Mouse (Mus musculus) intestine, embryonic 15.5 days (tissue): ENCODE measurements around the gene H2afy. TPM values are rescaled to one million over a fixed set of nuclear protein-coding genes. Genes with fewer than 3 reads are reported as not detected.

Experiments
- ATAC-seq: fragments of 200-750 bp; cut with Nextera tagmentation; 2 replicates; pipeline ENCODE4 v1.8.0; 2017; ENCODE audit warnings: moderate TSS enrichment, moderate library complexity
- H3K27ac ChIP-seq: fragments of 300-500 bp; sonication (generic); 2 replicates; pipeline ENCODE4 v1.5.1; 2015; ENCODE audit warnings: mild to moderate bottlenecking, inconsistent platforms
- H3K27me3 ChIP-seq: fragments of 300-500 bp; sonication (generic); replicated peaks from 2 replicates; pipeline ENCODE4 v1.6.1; 2015; ENCODE audit warnings: inconsistent platforms
- H3K36me3 ChIP-seq: fragments of 300-500 bp; sonication (generic); 2 replicates; pipeline ENCODE4 v1.6.1; 2015; ENCODE audit warnings: inconsistent platforms
- H3K4me1 ChIP-seq: fragments of 300-500 bp; sonication (generic); replicated peaks from 2 replicates; pipeline ENCODE4 v1.6.1; 2015; ENCODE audit warnings: inconsistent platforms
- H3K4me2 ChIP-seq: fragments of 300-500 bp; sonication (generic); replicated peaks from 2 replicates; pipeline ENCODE4 v1.6.1; 2015; ENCODE audit warnings: mild to moderate bottlenecking, inconsistent platforms
- H3K4me3 ChIP-seq: fragments of 300-500 bp; sonication (generic); replicated peaks from 2 replicates; pipeline ENCODE4 v1.5.1; 2015; ENCODE audit warnings: inconsistent platforms
- H3K9ac ChIP-seq: fragments of 300-500 bp; sonication (generic); 2 replicates; pipeline ENCODE4 v1.6.1; 2015; ENCODE audit warnings: inconsistent platforms
- H3K9me3 ChIP-seq: fragments of 300-500 bp; sonication (generic); 2 replicates; pipeline ENCODE4 v1.6.1; 2016; ENCODE audit warnings: inconsistent platforms
- WGBS: fragments of 180-500 bp; shearing (Covaris S2); methylation state at CpG from one replicate; pipeline ENCODE4 v1.1.7; 2015; 5-methylcytosine and 5-hydroxymethylcytosine counted together
- polyA plus RNA-seq: library from polyadenylated mRNA; unstranded; fragments of >200 nt; fragmentation: Nextera tagmentation; extraction: Ambion mirVana; gene quantifications from 2 replicates; pipeline ENCODE4 v1.2.1, GENCODE M21; 2015

H2afy gene
- polyA plus RNA-seq, 1 experiment from 2014 or later = 322 TPM

DNA sequence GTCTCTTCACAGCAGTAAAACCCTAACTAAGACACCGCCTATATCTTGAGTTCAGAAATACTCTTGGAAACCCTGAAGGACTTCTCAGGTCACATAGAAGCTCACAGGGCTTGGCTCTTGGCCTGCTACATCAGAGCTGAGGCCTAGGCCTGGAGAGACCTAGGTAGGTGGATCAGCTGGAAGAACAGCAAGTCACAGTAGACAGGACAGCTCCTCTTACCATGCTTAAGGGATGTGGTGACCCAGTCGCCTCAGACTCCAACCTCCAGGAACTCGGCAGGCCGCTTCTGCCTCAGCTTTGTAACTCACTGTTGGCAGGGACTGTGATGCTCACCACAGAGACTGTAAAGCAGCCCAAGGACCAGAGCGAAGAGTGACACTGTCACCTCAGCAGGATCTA is 13.1 kb downstream of the H2afy start:
- WGBS = 97% methylated on average over 5 of the region's 5 CpGs
- ATAC-seq = no peak
- H3K36me3 ChIP-seq = peaks cover 53% of the 10 kb centered on the region

DNA sequence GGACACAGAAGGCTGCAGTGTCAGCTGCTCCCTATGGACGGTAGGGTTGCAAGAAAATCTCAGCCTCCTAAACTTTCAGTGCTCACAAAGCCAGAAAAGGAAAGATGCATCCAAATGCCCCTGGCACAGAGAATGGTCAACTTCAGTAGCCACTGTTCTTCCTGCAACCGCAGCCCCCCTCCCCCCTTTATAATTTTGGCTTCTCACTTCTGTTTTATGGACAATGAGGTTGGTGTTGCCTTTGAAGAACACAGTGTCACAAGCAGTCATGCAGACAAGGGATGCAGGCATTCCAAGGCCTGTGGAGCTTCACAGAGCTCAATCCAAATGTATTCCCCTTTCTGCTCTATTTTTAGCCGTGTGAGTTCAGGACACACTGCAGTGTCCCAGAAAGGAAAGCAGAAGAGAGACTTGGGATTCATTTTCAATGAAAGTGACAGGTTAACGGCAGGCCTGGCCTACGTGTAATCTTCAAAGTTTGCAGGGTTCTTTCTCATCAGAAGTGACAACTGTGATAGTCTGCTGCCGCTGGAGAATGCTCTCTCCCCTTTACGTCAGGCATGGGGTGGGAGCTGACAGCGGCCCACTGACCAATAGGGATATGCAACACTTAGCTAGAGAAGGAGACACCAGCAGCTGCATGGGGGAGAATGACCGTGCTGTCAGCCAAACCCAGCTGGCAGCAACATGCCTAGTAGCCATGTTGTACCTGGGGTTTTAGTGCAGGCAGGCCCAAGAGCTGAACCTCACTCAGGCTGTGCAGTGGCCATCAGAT is 18.0 kb downstream of the H2afy start:
- peaks cover 40% of the 10 kb centered on the region for H3K4me1 ChIP-seq
- no peaks in the 10 kb centered on the region for H3K9me3 ChIP-seq
- 59% methylated on average over 9 of the region's 9 CpGs for WGBS
- H3K36me3 ChIP-seq = peaks cover 18% of the 10 kb centered on the region
- 0 out of 2 replicates have a peak overlapping the region, but pooled peaks have one; percentile 48 for H3K27ac ChIP-seq
- no peak overlapping the region for H3K9ac ChIP-seq
- H3K4me3 ChIP-seq = no peak overlapping the region
- H3K27me3 ChIP-seq = no peaks in the 10 kb centered on the region
- no peak overlapping the region for H3K4me2 ChIP-seq
- no peak for ATAC-seq

More for the DNA sequence above, 13.1 kb downstream of the H2afy start:
- no peaks in the 10 kb centered on the region for H3K9me3 ChIP-seq
- peaks cover 6% of the 10 kb centered on the region; the same call in 1 of the 2 replicates for H3K4me1 ChIP-seq
- no peaks in the 10 kb centered on the region for H3K27me3 ChIP-seq
- no peak overlapping the region for H3K4me3 ChIP-seq
- H3K27ac ChIP-seq = no peak overlapping the region
- no peak overlapping the region for H3K9ac ChIP-seq
- H3K4me2 ChIP-seq = no peak overlapping the region

DNA sequence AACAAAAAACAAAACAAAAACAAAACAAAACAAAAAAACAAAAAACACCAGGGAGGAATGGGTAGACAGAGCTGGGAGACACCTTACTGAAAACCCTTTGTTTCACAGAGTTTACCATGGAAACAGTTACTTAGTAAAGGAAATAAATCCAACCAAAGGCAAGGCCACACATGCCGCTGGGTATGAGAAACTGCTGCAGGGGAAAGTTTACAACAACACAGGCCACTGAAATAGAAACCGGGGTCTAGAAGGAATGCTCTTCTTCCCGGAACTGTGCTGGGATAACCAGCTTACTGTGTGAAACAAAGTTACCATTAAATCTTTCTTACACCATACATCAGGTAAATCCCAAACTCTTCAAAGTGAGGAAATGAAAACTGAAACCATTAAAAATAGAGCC is 20.3 kb downstream of the H2afy start:
- Histone ChIP-seq H3K4me2 (no peak overlapping the region), H3K4me1 (peaks cover 62% of the 10 kb centered on the region)
- 28% methylated on average over 3 of the region's 3 CpGs for WGBS

DNA sequence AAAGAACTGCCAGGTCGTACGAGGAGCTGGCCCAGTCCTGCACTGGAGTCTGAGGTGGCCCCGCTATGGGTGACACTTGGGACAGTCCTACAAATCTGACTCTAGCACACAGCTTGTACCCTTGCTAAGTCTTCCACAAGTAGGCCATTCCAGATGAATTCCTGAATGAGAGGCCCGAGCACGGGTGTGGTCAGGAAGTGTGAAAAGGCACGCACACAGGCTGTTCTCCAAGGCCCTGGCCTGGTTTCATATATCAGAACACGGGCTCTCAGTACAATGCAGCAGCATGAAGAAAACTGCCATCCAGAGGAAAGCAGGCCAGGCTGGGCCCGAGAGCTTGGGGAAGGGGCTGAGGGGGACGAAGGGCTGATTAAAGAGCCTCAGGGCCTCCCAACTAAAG is 20.8 kb downstream of the H2afy start:
- H3K9me3 ChIP-seq = no peaks in the 10 kb centered on the region
- H3K4me2 ChIP-seq = 0 out of 2 replicates have a peak overlapping the region, but pooled peaks have one; percentile 5
- H3K27me3 ChIP-seq = no peaks in the 10 kb centered on the region
- no peak overlapping the region for H3K4me3 ChIP-seq
- H3K4me1 ChIP-seq = peaks cover 68% of the 10 kb centered on the region
- no peak overlapping the region for H3K9ac ChIP-seq
- 45% methylated on average over 9 of the region's 9 CpGs for WGBS
- peak overlapping the region; percentile 61; the same call in 1 of the 2 replicates for H3K27ac ChIP-seq
- ATAC-seq = no peak
- no peaks in the 10 kb centered on the region for H3K36me3 ChIP-seq

More for the DNA sequence above, 20.3 kb downstream of the H2afy start:
- Histone ChIP-seq H3K9me3 (no peaks in the 10 kb centered on the region), H3K27ac (peak overlapping the region; percentile 61; the same call in 1 of the 2 replicates), H3K4me3 (no peak overlapping the region), H3K9ac (no peak overlapping the region), H3K27me3 (no peaks in the 10 kb centered on the region), H3K36me3 (peaks cover 4% of the 10 kb centered on the region)
- ATAC-seq = no peak

DNA sequence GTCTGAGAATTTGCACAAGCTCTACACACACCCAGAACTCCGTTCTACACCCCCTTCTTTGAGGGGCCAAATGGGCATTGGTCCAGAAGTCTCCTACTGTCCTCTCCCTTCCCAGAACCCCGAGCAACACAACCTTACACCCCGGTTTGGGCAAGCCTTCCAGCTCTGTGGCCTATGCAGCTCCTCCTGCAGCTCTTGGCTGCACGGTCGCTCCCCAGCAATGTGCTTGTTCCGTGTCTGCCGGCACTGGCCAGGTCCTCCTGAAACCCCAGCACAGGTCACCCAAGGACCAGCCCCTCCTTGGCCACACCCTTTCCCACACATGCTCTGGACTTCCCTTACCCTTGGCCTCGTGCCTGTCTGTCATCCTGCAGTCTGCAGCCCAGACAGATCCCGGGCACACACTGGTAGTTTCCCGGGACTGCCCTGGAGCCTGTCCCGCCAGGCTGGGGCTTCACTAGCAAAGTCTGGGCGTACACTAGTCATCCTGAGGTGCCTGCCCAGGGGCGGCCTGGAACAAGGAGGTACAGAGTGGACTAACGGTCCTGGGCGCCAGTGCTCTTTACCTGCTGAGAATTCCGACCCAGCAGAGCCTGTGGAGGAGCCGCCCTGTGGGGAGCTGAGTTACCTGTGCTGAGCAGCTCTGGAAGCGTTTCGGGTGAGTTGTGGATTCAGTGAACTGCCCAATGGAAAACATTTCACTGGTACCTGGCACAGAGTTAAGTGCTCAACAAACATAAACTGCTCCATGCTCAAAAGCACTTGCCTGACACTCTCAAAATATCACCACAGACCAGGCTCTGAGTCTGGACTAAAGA is 22.5 kb downstream of the H2afy start:
- H3K4me1 ChIP-seq = peaks cover 84% of the 10 kb centered on the region
- H3K36me3 ChIP-seq = no peaks in the 10 kb centered on the region
- H3K9me3 ChIP-seq = no peaks in the 10 kb centered on the region
- no peak overlapping the region for H3K4me3 ChIP-seq
- H3K9ac ChIP-seq = peak overlapping the region; percentile 18; the same call in 1 of the 2 replicates
- H3K27ac ChIP-seq = peak overlapping the region; percentile 72
- no peaks in the 10 kb centered on the region for H3K27me3 ChIP-seq
- peak; percentile 21 for ATAC-seq
- H3K4me2 ChIP-seq = peak overlapping the region; percentile 33; the same call in 1 of the 2 replicates
- 43% methylated on average over 19 of the region's 19 CpGs for WGBS

DNA sequence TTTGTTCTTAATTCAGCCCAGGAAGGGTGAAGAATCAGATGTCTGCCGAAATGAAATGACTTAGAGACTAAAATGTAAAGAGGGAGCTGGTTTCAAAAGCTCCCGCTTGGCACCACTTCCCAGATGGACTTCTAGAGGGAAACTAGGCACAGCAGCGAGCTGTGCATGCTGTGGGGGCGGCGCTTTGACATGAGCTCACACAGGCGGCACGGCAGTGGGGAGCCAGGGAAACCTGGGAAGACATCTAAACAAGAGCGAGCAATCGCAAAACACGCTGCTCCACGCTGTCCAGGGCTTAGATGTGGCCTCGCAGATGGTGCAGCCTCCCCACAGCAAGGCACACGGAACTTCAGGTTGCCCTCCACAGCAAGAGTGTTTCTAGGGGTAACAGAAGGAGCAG is 23.2 kb downstream of the H2afy start:
- Histone ChIP-seq H3K36me3 (no peaks in the 10 kb centered on the region), H3K4me2 (peak overlapping the region; percentile 22), H3K9ac (no peak overlapping the region), H3K4me1 (peaks cover 84% of the 10 kb centered on the region), H3K9me3 (no peaks in the 10 kb centered on the region), H3K4me3 (no peak overlapping the region), H3K27me3 (no peaks in the 10 kb centered on the region), H3K27ac (peak overlapping the region; percentile 72)
- 47% methylated on average over 13 of the region's 13 CpGs for WGBS
- no peak for ATAC-seq

DNA sequence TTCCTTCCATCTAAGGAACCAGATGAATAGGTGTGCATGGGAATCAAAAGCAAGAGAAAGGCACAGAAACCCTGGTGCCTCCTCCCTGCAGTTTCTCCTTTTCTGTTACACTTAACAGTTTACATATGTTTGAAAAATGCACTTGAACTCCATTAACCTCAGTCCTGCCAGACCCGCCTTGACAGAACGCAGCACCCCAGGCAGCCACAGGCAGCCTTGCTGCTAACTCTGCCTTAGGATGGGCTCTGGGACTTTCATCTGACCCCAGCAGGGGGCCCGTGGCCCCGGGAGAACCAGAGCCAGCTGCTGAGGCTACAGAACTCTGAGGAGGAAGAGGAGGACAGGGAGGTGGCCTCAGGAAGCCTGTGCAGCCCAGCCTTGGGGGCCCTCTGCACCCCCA is 23.7 kb downstream of the H2afy start:
- H3K36me3 ChIP-seq = no peaks in the 10 kb centered on the region
- ATAC-seq = peak; percentile 44; the same call in 1 of the 2 replicates
- H3K27ac ChIP-seq = peak overlapping the region; percentile 72
- no peaks in the 10 kb centered on the region for H3K9me3 ChIP-seq
- H3K4me1 ChIP-seq = peaks cover 81% of the 10 kb centered on the region
- H3K4me2 ChIP-seq = peak overlapping the region; percentile 22
- no peak overlapping the region for H3K9ac ChIP-seq
- no peaks in the 10 kb centered on the region for H3K27me3 ChIP-seq
- no peak overlapping the region for H3K4me3 ChIP-seq
- 28% methylated on average over 4 of the region's 4 CpGs for WGBS

DNA sequence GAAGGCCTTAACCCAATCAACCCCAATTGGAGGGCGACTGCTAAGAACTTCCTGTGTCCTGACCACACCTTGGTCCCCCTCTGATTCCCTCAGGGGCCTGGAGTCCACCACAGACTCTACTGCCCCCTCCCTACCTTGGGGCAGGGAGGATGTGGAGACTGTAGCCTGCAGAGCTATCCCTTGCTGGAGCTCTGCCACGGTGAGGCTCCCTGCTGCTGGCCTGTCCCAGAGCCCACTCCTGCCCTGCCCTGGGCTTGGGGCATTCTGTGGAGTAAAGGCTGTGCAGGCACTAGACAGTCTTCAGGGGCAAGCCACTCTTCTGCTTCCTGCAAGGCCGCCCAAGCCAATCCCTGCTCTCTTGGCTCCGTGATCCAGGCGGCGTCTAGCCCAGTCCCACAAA is 24.6 kb downstream of the H2afy start:
- H3K4me3 ChIP-seq = no peak overlapping the region
- peak overlapping the region; percentile 72 for H3K27ac ChIP-seq
- H3K36me3 ChIP-seq = no peaks in the 10 kb centered on the region
- 0 out of 2 replicates have a peak overlapping the region, but pooled peaks have one; percentile 22 for H3K4me2 ChIP-seq
- H3K9me3 ChIP-seq = no peaks in the 10 kb centered on the region
- no peak for ATAC-seq
- WGBS = 48% methylated on average over 6 of the region's 6 CpGs
- H3K27me3 ChIP-seq = no peaks in the 10 kb centered on the region
- H3K4me1 ChIP-seq = peaks cover 84% of the 10 kb centered on the region
- no peak overlapping the region for H3K9ac ChIP-seq

DNA sequence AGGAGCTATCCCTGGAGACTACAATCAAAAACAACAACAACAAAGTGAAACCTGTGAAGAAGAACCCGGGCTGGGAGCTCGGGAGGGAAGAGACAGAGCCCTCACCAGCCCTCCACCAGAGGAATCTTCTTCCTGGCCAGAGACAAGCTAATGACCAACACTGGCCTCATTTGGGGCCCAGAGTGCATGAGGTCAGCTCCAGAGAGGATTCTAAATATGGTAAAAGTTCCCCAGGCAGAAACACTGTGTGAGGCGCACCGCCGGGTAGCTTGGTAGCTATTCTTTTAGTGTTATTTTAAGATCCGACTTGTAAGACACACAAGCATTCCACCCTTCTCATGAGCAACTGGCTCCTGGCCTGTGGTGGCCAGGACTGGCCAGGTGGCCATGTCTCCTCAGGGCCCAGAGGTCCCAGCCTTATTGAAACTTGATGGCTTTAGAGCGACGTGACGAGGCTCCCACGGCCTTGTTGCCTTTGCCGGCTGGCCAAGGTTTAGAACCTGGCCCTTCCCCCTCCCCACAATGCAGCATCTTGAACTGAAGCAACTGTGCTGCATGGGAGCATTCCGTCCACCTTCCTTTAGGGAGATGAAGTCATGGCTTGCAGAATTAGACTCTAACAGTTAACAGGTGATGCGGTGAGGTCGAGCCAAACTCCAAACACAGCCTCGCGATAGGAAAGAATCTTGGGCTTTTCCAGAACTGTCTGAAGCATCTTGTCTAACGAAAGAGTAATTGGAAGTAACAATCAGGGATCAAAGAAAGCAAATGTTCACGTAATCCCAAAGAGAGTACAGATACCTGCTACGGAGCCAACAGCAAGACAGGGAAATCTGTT is 25.2 kb downstream of the H2afy start:
- H3K9me3 ChIP-seq = no peaks in the 10 kb centered on the region
- peak overlapping the region; percentile 66 for H3K27ac ChIP-seq
- no peaks in the 10 kb centered on the region for H3K27me3 ChIP-seq
- ATAC-seq = no peak
- H3K4me3 ChIP-seq = no peak overlapping the region
- H3K36me3 ChIP-seq = no peaks in the 10 kb centered on the region
- no peak overlapping the region for H3K9ac ChIP-seq
- peaks cover 81% of the 10 kb centered on the region for H3K4me1 ChIP-seq
- H3K4me2 ChIP-seq = 0 out of 2 replicates have a peak overlapping the region, but pooled peaks have one; percentile 9
- WGBS = 70% methylated on average over 19 of the region's 19 CpGs

DNA sequence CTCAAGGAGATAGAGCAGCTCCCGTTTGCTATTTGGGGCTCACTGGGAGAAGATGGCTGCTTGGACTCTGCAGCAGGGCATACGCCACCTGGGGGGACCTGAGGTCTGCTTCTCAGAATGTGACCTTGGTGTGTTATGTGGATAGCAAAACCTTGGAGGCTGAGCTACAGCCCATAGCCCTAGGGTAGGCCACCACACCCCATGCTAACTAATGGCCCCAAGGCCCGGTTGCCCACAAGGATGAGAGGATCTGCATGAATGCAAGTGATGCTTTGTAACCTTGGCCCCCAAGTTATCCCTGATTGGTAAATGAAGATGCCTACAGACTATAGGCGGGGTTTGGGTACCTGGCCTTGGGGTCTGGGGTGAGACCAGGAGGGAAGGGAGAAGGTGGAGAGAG is 26.5 kb downstream of the H2afy start:
- no peak for ATAC-seq
- no peak overlapping the region for H3K4me2 ChIP-seq
- no peak overlapping the region for H3K4me3 ChIP-seq
- H3K27me3 ChIP-seq = no peaks in the 10 kb centered on the region
- H3K36me3 ChIP-seq = peaks cover 2% of the 10 kb centered on the region; the same call in 1 of the 2 replicates
- peaks cover 79% of the 10 kb centered on the region for H3K4me1 ChIP-seq
- 75% methylated on average over 4 of the region's 4 CpGs for WGBS
- H3K9me3 ChIP-seq = no peaks in the 10 kb centered on the region
- peak overlapping the region; percentile 41; the same call in 1 of the 2 replicates for H3K27ac ChIP-seq
- no peak overlapping the region for H3K9ac ChIP-seq

DNA sequence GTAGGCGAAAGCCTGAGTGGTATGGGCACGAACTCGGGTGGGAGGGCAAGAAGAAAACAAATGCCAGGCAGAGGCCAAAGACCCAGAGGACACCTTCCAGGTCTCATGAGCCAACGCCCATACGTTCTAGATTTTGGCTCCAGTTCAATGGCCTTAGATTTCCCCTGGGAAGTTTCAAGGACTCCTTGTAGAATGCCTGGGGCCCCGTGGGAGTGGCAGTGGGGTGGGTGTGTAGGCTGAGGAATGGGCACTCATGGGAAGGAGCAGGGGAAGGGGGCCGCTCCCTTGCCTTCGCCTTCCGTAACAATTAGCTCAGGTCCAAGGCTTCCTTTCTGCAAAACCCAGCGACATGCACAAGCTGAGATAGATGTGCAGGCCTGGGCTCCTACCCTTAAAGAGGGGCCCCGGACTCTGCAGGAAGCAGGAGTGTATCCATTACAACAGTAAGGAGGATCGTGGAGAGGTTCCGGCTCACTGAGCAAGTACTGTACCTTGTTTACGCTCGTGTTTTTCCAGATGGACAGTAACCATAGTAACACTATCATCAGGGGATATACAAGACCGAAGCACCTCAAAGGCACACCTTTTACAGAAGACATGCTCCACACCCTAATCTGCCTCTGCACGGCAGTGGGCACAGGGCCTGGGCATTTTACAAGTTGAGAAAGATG is 27.2 kb downstream of the H2afy start:
- peak; percentile 29 for ATAC-seq
- Histone ChIP-seq H3K36me3 (peaks cover 10% of the 10 kb centered on the region), H3K9ac (no peak overlapping the region), H3K27ac (0 out of 2 replicates have a peak overlapping the region, but pooled peaks have one; percentile 44), H3K4me1 (peaks cover 74% of the 10 kb centered on the region), H3K4me3 (no peak overlapping the region), H3K4me2 (0 out of 2 replicates have a peak overlapping the region, but pooled peaks have one; percentile 3), H3K9me3 (no peaks in the 10 kb centered on the region), H3K27me3 (no peaks in the 10 kb centered on the region)
- WGBS = 43% methylated on average over 17 of the region's 17 CpGs
